Mouse (Mus musculus) liver, embryonic 15.5 days (tissue): ENCODE results near the gene Rho. TPM values are rescaled to one million over a fixed set of nuclear protein-coding genes. Genes with fewer than 3 reads are reported as not detected.

Experiments used
- ATAC-seq: fragments of 200-750 bp; cut with Nextera tagmentation; 2 replicates; pipeline ENCODE4 v1.8.0; 2017; ENCODE audit warnings: moderate number of reproducible peaks, mild to moderate bottlenecking, moderate library complexity; ENCODE audit not compliant: insufficient read depth
- H3K27ac ChIP-seq: fragments of 300-500 bp; sonication (generic); replicated peaks from 2 replicates; pipeline ENCODE4 v1.5.1; 2015; ENCODE audit warnings: mild to moderate bottlenecking, inconsistent platforms
- H3K27me3 ChIP-seq: fragments of 300-500 bp; sonication (generic); 2 replicates; pipeline ENCODE4 v1.6.1; 2015; ENCODE audit warnings: mild to moderate bottlenecking, inconsistent platforms
- H3K36me3 ChIP-seq: fragments of 300-500 bp; sonication (generic); replicated peaks from 2 replicates; pipeline ENCODE4 v1.6.1; 2015; ENCODE audit warnings: moderate library complexity, mild to moderate bottlenecking, inconsistent platforms
- H3K4me1 ChIP-seq: fragments of 300-500 bp; sonication (generic); replicated peaks from 2 replicates; pipeline ENCODE4 v1.6.1; 2015; ENCODE audit warnings: inconsistent platforms
- H3K4me2 ChIP-seq: fragments of 300-500 bp; sonication (generic); 2 replicates; pipeline ENCODE4 v1.6.1; 2015; ENCODE audit warnings: moderate library complexity, mild to moderate bottlenecking, inconsistent platforms
- H3K4me3 ChIP-seq: fragments of 300-500 bp; sonication (generic); replicated peaks from 2 replicates; pipeline ENCODE4 v1.5.1; 2015; ENCODE audit warnings: mild to moderate bottlenecking, inconsistent platforms
- H3K9ac ChIP-seq: fragments of 300-500 bp; sonication (generic); 2 replicates; pipeline ENCODE4 v1.6.1; 2015; ENCODE audit warnings: moderate library complexity, mild to moderate bottlenecking, inconsistent platforms
- H3K9me3 ChIP-seq: fragments of 300-500 bp; sonication (generic); replicated peaks from 2 replicates; pipeline ENCODE4 v1.6.1; 2016; ENCODE audit warnings: inconsistent platforms
- WGBS: fragments of 180-500 bp; shearing (Covaris S2); methylation state at CpG from one replicate; pipeline ENCODE4 v1.1.7; 2015; ENCODE audit warnings: mixed read lengths; ENCODE audit not compliant: insufficient replicate concordance; 5-methylcytosine and 5-hydroxymethylcytosine counted together
- polyA plus RNA-seq: library from polyadenylated mRNA; unstranded; fragments of >200 nt; fragmentation: Nextera tagmentation; extraction: Ambion mirVana; gene quantifications from 2 replicates; pipeline ENCODE4 v1.2.1, GENCODE M21; 2015

Rho gene
- polyA plus RNA-seq, 1 experiment from 2014 or later = not detected

GRCm38 (mm10) chr6:115955664-115956063 lies 24.1 kb downstream of the Rho start:
- no peak for ATAC-seq
- H3K9ac ChIP-seq = no peak overlapping the region
- H3K9me3 ChIP-seq = no peaks in the 10 kb centered on the region
- H3K4me1 ChIP-seq = 0 out of 2 replicates have a peak, but pooled peaks cover 7% of the 10 kb centered on the region
- no peak overlapping the region for H3K4me3 ChIP-seq
- no peaks in the 10 kb centered on the region for H3K27me3 ChIP-seq
- WGBS = 64% methylated on average over 11 of the region's 11 CpGs
- no peaks in the 10 kb centered on the region for H3K36me3 ChIP-seq
- H3K4me2 ChIP-seq = no peak overlapping the region
- H3K27ac ChIP-seq = no peak overlapping the region

DNA sequence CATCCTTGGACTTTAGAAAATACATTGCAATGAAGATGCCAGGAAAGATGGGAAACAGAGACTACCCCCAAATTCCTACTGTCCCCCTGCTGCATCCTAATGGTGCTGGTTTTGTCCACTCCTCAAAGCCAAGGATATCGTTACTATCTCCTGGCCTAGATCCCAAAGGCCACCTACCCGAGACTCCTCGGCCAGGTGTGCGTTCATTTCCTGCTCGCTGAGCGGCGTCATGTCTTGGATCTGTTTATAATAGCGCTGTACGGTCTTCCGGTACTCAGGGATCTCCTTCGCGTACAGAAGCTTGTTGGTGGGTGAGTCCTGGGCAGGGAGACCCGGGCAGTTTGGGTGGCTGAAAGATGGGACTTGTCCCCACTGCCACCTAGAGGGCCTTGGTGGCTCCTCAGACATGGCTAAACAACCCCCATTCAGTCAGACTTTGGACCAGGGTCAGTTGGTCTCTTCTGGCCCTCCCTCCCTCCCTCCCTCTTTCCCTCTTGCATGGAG lies 24.9 kb downstream of the Rho start:
- H3K4me1 ChIP-seq = 0 out of 2 replicates have a peak, but pooled peaks cover 7% of the 10 kb centered on the region
- no peak overlapping the region for H3K4me3 ChIP-seq
- H3K27me3 ChIP-seq = no peaks in the 10 kb centered on the region
- ATAC-seq = no peak
- no peaks in the 10 kb centered on the region for H3K36me3 ChIP-seq
- H3K9ac ChIP-seq = no peak overlapping the region
- H3K27ac ChIP-seq = no peak overlapping the region
- 76% methylated on average over 13 of the region's 13 CpGs for WGBS
- no peak overlapping the region for H3K4me2 ChIP-seq
- H3K9me3 ChIP-seq = no peaks in the 10 kb centered on the region

DNA sequence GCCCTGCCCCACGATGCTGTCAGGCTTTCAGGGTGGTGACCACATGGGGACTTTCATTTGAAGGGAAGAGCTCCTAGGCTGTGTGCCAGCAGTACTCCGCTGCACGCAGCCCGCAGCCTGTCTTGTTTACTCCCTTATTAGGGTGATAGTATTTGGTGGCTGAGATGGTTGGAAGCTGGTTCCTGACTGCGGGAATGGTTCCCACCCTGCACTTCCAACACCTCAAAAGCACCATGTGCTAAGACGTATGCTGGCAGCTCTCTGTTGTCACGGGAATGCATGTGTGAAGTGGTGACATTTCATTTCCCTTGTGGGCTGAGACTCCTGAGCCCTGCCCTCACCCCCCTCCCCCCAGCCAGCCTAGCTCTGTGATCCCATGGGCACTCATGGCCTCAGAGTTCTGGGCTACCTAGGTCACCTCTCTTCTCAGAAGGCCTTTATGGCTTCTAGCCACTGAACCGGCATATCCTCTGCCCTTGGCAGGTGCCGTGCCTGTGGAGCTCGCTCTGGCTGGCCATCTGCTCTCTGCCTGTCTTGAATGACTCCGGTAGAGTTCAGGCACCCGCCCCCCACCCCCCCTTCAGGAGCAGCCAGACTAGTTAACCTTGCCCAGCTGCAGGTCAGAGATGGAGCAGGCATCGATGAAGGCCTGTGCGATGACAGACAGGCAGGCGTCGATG lies 25.5 kb downstream of the Rho start:
- 0 out of 2 replicates have a peak, but pooled peaks cover 7% of the 10 kb centered on the region for H3K4me1 ChIP-seq
- H3K9ac ChIP-seq = no peak overlapping the region
- no peak overlapping the region for H3K4me3 ChIP-seq
- H3K9me3 ChIP-seq = no peaks in the 10 kb centered on the region
- H3K36me3 ChIP-seq = no peaks in the 10 kb centered on the region
- peak; percentile 30; the same call in 1 of the 2 replicates for ATAC-seq
- H3K4me2 ChIP-seq = no peak overlapping the region
- H3K27me3 ChIP-seq = no peaks in the 10 kb centered on the region
- 65% methylated on average over 16 of the region's 16 CpGs for WGBS
- H3K27ac ChIP-seq = no peak overlapping the region

- 0 out of 2 replicates have a peak, but pooled peaks cover 7% of the 10 kb centered on the region for H3K4me1 ChIP-seq
- no peaks in the 10 kb centered on the region for H3K9me3 ChIP-seq
- WGBS = 45% methylated on average over 6 of the region's 6 CpGs
- H3K27me3 ChIP-seq = no peaks in the 10 kb centered on the region
- ATAC-seq = no peak
- H3K4me2 ChIP-seq = no peak overlapping the region
- no peak overlapping the region for H3K9ac ChIP-seq
- H3K36me3 ChIP-seq = no peaks in the 10 kb centered on the region
- no peak overlapping the region for H3K4me3 ChIP-seq
- no peak overlapping the region for H3K27ac ChIP-seq
Observed at GRCm38 (mm10) chr6:115957681-115958080, 26.1 kb downstream of the Rho start.

DNA sequence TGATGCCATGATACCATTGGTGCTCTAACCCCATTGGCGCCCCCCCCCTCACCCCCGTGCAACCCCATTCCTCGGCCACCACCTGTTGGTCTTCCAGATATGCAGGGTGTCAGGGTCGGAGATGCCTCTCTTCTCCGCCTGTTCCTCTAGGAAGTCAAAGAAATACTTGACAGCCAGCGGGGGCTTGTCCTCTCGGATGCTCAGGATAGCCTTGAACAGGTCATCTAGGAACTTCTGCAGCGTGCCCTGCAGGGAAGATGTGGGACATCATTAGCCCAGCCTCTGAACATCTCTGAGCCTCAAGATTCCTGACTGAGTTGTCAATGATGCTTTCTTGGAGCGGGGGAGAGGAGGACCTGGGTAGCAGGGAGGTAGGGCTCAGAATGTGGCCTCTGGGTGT lies 26.9 kb downstream of the Rho start:
- Histone ChIP-seq H3K4me2 (no peak overlapping the region), H3K4me3 (no peak overlapping the region)
- 78% methylated on average over 9 of the region's 9 CpGs for WGBS

DNA sequence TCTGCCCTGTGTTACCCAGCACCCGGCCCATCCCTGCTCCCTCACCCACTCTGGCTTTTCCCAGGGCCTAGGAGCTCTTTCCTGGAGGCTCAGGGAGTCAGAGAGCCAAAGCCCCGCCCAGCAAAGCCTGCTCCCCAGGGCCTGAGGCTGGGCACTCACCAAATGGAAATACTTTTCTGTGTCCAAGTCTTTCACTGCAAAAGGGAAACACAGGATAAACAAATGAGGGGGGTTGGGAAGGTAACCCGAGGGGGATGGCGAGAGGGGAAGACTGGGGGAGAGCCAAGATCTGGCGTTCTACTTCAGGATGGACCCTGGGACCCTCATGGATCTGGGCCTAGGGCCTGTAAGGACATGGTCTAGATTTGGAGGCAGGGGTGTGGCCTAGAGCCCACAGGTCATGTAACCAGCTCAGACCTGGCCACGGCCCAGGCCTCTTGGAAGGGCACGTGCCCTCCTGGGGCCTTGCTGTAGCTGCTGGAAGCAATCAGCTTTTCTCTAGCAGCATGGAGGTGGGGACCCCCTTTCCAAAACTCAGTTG lies 27.7 kb downstream of the Rho start:
- H3K4me1 ChIP-seq = 0 out of 2 replicates have a peak, but pooled peaks cover 7% of the 10 kb centered on the region
- no peaks in the 10 kb centered on the region for H3K27me3 ChIP-seq
- 76% methylated on average over 7 of the region's 7 CpGs for WGBS
- H3K4me2 ChIP-seq = no peak overlapping the region
- H3K36me3 ChIP-seq = no peaks in the 10 kb centered on the region
- ATAC-seq = no peak
- H3K9ac ChIP-seq = no peak overlapping the region
- H3K9me3 ChIP-seq = no peaks in the 10 kb centered on the region
- H3K27ac ChIP-seq = no peak overlapping the region
- H3K4me3 ChIP-seq = no peak overlapping the region

More for the DNA sequence above, 26.9 kb downstream of the Rho start:
- Histone ChIP-seq H3K27me3 (no peaks in the 10 kb centered on the region), H3K9me3 (no peaks in the 10 kb centered on the region), H3K36me3 (no peaks in the 10 kb centered on the region), H3K27ac (no peak overlapping the region), H3K4me1 (0 out of 2 replicates have a peak, but pooled peaks cover 7% of the 10 kb centered on the region), H3K9ac (no peak overlapping the region)
- ATAC-seq = no peak

GRCm38 (mm10) chr6:115960322-115960721 lies 28.8 kb downstream of the Rho start:
- H3K36me3 ChIP-seq = no peaks in the 10 kb centered on the region
- H3K4me1 ChIP-seq = 0 out of 2 replicates have a peak, but pooled peaks cover 5% of the 10 kb centered on the region
- no peaks in the 10 kb centered on the region for H3K27me3 ChIP-seq
- no peak for ATAC-seq
- H3K27ac ChIP-seq = no peak overlapping the region
- no peaks in the 10 kb centered on the region for H3K9me3 ChIP-seq
- 79% methylated on average over 19 of the region's 19 CpGs for WGBS
- H3K4me3 ChIP-seq = no peak overlapping the region
- no peak overlapping the region for H3K4me2 ChIP-seq
- no peak overlapping the region for H3K9ac ChIP-seq

DNA sequence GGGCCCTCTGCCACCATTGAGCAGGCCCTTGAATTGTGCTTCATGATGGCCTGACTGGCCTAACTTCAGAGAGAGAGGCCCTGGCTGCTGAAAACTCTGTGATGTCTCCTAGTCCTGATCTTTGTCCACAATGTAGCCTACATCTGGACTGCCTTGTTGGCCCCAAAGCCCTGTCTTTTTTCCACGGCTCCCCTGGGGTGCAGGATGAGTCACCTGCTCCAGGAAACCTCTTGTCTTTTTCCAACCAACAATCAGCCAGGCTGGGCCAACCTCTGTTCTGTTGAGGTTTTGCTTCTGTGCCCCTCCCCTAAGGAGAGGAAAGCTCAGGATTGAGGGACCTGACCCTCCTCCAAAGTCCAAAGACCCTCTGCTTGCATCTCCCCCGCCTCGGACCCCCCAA lies 30.2 kb downstream of the Rho start:
- H3K9me3 ChIP-seq = no peaks in the 10 kb centered on the region
- 0 out of 2 replicates have a peak, but pooled peaks cover 5% of the 10 kb centered on the region for H3K4me1 ChIP-seq
- WGBS = 57% methylated on average over 3 of the region's 3 CpGs
- ATAC-seq = no peak
- no peaks in the 10 kb centered on the region for H3K36me3 ChIP-seq
- H3K27me3 ChIP-seq = no peaks in the 10 kb centered on the region
- H3K4me2 ChIP-seq = no peak overlapping the region
- H3K4me3 ChIP-seq = no peak overlapping the region
- no peak overlapping the region for H3K9ac ChIP-seq
- no peak overlapping the region for H3K27ac ChIP-seq

GRCm38 (mm10) chr6:115962439-115963085 lies 31.0 kb downstream of the Rho start:
- no peak overlapping the region for H3K4me3 ChIP-seq
- H3K9me3 ChIP-seq = no peaks in the 10 kb centered on the region
- H3K9ac ChIP-seq = no peak overlapping the region
- H3K27me3 ChIP-seq = no peaks in the 10 kb centered on the region
- H3K4me2 ChIP-seq = no peak overlapping the region
- H3K4me1 ChIP-seq = no peaks in the 10 kb centered on the region
- H3K27ac ChIP-seq = no peak overlapping the region
- WGBS = 66% methylated on average over 23 of the region's 23 CpGs
- ATAC-seq = no peak
- H3K36me3 ChIP-seq = no peaks in the 10 kb centered on the region

DNA sequence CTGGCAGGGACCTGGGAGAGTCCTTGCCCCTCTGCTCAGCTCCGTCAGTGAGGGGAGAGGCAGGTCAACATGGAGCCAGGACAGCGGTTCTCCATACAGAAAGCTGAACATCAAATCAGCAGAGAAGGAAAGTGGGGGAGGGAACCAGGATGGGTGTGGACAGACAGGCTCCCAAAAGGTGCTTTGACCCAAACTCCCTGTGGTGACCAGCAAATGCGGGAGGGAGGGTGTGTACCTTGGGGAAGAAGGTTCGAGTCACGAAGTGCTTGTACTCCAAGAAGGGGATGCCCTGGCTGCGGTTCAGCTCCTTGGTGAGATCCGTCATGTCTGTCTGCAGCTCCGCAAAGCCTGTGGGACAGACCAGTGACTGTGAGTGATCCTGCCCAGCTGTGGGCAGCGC lies 32.1 kb downstream of the Rho start:
- Histone ChIP-seq H3K4me3 (no peak overlapping the region), H3K27ac (no peak overlapping the region), H3K9ac (no peak overlapping the region), H3K36me3 (no peaks in the 10 kb centered on the region), H3K4me2 (no peak overlapping the region), H3K4me1 (0 out of 2 replicates have a peak, but pooled peaks cover 8% of the 10 kb centered on the region), H3K9me3 (no peaks in the 10 kb centered on the region), H3K27me3 (no peaks in the 10 kb centered on the region)
- no peak for ATAC-seq
- WGBS = 77% methylated on average over 9 of the region's 9 CpGs

DNA sequence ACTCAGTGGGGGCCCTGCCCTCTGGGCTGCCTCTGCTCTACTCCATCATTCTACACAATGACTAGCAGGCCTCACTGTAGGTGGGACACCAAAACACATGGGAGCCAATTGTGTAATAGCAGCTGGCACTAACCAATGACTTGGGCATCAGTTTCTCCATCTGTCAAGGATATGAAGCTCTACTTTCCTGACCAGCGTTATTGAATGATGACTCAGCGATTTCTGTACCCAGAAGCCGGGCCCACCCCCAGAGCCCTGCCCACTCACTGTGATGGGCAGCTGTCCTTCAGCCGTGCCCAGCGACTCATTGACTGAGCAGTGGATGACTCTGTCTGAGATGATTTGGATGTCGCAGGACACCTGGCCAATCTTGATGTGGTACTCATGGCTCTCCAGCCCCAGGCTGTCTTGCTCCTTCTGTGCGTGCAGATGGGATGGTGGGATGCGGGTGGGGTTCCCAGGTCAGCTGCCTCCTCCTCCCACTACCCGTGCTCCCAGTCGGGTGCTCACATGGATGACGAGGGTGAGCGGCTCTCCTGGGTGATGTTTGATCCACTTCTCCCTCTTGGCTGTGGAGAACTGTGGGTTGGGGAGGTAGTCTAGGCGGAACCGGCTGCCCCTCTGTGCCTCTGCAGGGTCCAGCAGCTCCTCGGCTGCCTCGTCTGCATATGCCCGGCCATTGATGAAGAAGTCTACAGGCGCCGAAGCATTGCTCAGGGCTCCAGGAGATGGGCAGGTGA lies 34.8 kb downstream of the Rho start:
- Histone ChIP-seq H3K4me1 (peaks cover 9% of the 10 kb centered on the region; the same call in 1 of the 2 replicates), H3K4me2 (no peak overlapping the region), H3K36me3 (no peaks in the 10 kb centered on the region), H3K9ac (no peak overlapping the region), H3K27me3 (no peaks in the 10 kb centered on the region), H3K4me3 (no peak overlapping the region), H3K27ac (no peak overlapping the region), H3K9me3 (no peaks in the 10 kb centered on the region)
- ATAC-seq = no peak
- WGBS = 76% methylated on average over 19 of the region's 19 CpGs
